Mouse (Mus musculus) layer of hippocampus, postnatal 10 days (tissue): Measurements from ENCODE around the gene Ckmt1. TPM values are rescaled to one million over a fixed set of nuclear protein-coding genes. Genes with fewer than 3 reads are reported as not detected.
"Not testable (repeated sequence)": the region's sequence is repeated elsewhere in the genome, so short reads cannot be mapped to it uniquely, and the experiment has no call there.

Experiments
- DNase-seq, 2 experiments: peaks; one replicate each; pipeline ENCODE4 v3.0.0; 2021; ENCODE audit warnings: low spot score in 2 of 2
- long read RNA-seq: library from polyadenylated mRNA; stranded (forward); transcript quantifications from one replicate; pipeline ENCODE4 v2.0.0, GENCODE M21; 2023
- total RNA-seq, 2 experiments: library from RNA; stranded (reverse); gene quantifications; 2 replicates each; pipeline ENCODE4 v1.2.3; 2021

Ckmt1 gene
- total RNA-seq = 100 to 1,000 TPM; 252 to 307 TPM
- long read RNA-seq, transcript Ckmt1-201 (9 exons, 1,620 nt) = major isoform, 206 of 236 reads
- long read RNA-seq, partial matches to known transcripts = 17 of 236 reads
- long read RNA-seq, other reads (novel, unspliced or antisense) = 9 of 236 reads

GRCm38 (mm10) chr2:121357494-121357893 is at the start of gene Ckmt1:
Gene Ckmt1 (plus strand): TSS chr2:121357714.
- DNase-seq = no peak

- no peak for DNase-seq
Measured at GRCm38 (mm10) chr2:121308997-121309416, 48.5 kb upstream of the Ckmt1 start.

GRCm38 (mm10) chr2:121316278-121316677 is 41.2 kb upstream of the Ckmt1 start:
- DNase-seq = no peak

- DNase-seq = no peak
Measured at GRCm38 (mm10) chr2:121323041-121323440, 34.5 kb upstream of the Ckmt1 start.

GRCm38 (mm10) chr2:121323693-121324470 is 33.6 kb upstream of the Ckmt1 start:
- no peak for DNase-seq

GRCm38 (mm10) chr2:121329492-121329891 is 28.0 kb upstream of the Ckmt1 start:
- DNase-seq = no peak

GRCm38 (mm10) chr2:121339057-121339456 is 18.5 kb upstream of the Ckmt1 start:
- no peak for DNase-seq

GRCm38 (mm10) chr2:121353156-121353555 is 4.4 kb upstream of the Ckmt1 start:
- DNase-seq = no peak

- DNase-seq = no peak
Measured at GRCm38 (mm10) chr2:121354378-121354777, 3.1 kb upstream of the Ckmt1 start.

- DNase-seq = peak; percentile 99
Measured at GRCm38 (mm10) chr2:121354820-121355592, 2.5 kb upstream of the Ckmt1 start, which contains the start of gene Ppip5k1. Gene Ppip5k1 (minus strand): TSS chr2:121355396.

GRCm38 (mm10) chr2:121357961-121358360 is 447 bp downstream of the Ckmt1 start:
- DNase-seq = no peak

- peak; percentile 73 to 79 for DNase-seq
Measured at GRCm38 (mm10) chr2:121358381-121358780, 867 bp downstream of the Ckmt1 start.

GRCm38 (mm10) chr2:121359461-121359860 is 1.9 kb downstream of the Ckmt1 start:
- no peak for DNase-seq

GRCm38 (mm10) chr2:121363656-121364055 is 6.1 kb downstream of the Ckmt1 start:
- no peak for DNase-seq

- peak; percentile 60 to 62 for DNase-seq
Measured at GRCm38 (mm10) chr2:121368831-121369230, 11.3 kb downstream of the Ckmt1 start.

- DNase-seq = no peak
Measured at GRCm38 (mm10) chr2:121370921-121371320, 13.4 kb downstream of the Ckmt1 start.

- DNase-seq = no peak
Measured at GRCm38 (mm10) chr2:121372266-121372665, 14.8 kb downstream of the Ckmt1 start.

- DNase-seq = no peak
Measured at GRCm38 (mm10) chr2:121374766-121375165, 17.3 kb downstream of the Ckmt1 start.

- not testable (repeated sequence) for DNase-seq
Measured at GRCm38 (mm10) chr2:121386961-121387575, 29.6 kb downstream of the Ckmt1 start, which contains the start of gene Strc. Gene Strc (minus strand): TSS chr2:121387168.

GRCm38 (mm10) chr2:121396624-121397023 is 39.1 kb downstream of the Ckmt1 start:
- DNase-seq = peak; percentile 91 to 93

GRCm38 (mm10) chr2:121403296-121403695 is 45.8 kb downstream of the Ckmt1 start:
- no peak for DNase-seq
